Mouse (Mus musculus) testis, adult 2 months (tissue): ENCODE results near the gene Sinhcaf.

Experiments
- CTCF ChIP-seq: fragments of 200-500 bp; IDR thresholded peaks from 2 replicates; pipeline ENCODE4 v1.5.1; 2012; ENCODE audit warnings: low read depth, mild to moderate bottlenecking, inconsistent platforms, low read length, moderate library complexity; ENCODE audit not compliant: control insufficient read depth, insufficient read depth, insufficient replicate concordance
- POLR2A ChIP-seq: fragments of 200-500 bp; IDR thresholded peaks from 2 replicates; pipeline ENCODE4 v1.6.1; 2012; ENCODE audit warnings: low read depth, mild to moderate bottlenecking, inconsistent platforms, low read length, moderate library complexity; ENCODE audit not compliant: control insufficient read depth

DNA sequence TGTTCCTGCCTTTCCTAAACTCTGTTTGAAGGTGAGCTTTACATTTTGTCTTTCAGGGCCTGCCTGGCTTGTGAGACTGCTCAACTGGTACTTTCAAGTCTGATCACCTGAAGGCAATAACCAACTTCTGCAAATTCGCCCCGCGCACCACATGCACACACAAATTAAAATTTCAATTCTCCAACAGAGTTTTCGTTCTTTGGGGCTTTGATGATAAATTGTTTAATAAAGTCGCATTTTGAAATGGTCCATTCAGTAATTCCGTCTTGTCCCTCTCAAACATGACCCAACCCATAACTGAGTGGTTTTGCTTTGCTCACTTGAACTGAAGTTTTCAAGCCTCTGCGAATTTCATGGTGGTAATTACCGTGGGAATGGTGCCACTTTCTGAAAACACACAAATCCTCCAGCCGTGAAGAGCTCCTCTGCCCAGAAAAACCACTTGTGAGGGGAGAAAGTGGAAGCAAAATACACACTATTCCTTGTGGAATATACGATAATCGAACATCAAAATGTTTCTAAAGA lies 676 bp upstream of the Sinhcaf start:
- TF ChIP-seq POLR2A: no peak
- TF ChIP-seq CTCF: no peak
